Mouse (Mus musculus) heart, postnatal 36 days (tissue): Measurements from ENCODE around the gene Actl7a. TPM values are rescaled to one million over a fixed set of nuclear protein-coding genes. Genes with fewer than 3 reads are reported as not detected.
A peak's percentile ranks its signal among the peaks of the same experiment; 100 is the strongest.

Source experiments
- DNase-seq, 2 experiments: peaks; one replicate each; pipeline ENCODE4 v3.0.0; 2021 to 2022
- intact Hi-C: fragments of 180-260 bp; cut with DNase I; formaldehyde crosslinking; loops from one replicate; pipeline ENCODE4 v1.15.1; 2025
- total RNA-seq, 2 experiments: library from RNA; stranded (reverse); gene quantifications; 2 replicates each; pipeline ENCODE4 v1.2.3; 2021

Gene Actl7a
- total RNA-seq: not detected

DNA sequence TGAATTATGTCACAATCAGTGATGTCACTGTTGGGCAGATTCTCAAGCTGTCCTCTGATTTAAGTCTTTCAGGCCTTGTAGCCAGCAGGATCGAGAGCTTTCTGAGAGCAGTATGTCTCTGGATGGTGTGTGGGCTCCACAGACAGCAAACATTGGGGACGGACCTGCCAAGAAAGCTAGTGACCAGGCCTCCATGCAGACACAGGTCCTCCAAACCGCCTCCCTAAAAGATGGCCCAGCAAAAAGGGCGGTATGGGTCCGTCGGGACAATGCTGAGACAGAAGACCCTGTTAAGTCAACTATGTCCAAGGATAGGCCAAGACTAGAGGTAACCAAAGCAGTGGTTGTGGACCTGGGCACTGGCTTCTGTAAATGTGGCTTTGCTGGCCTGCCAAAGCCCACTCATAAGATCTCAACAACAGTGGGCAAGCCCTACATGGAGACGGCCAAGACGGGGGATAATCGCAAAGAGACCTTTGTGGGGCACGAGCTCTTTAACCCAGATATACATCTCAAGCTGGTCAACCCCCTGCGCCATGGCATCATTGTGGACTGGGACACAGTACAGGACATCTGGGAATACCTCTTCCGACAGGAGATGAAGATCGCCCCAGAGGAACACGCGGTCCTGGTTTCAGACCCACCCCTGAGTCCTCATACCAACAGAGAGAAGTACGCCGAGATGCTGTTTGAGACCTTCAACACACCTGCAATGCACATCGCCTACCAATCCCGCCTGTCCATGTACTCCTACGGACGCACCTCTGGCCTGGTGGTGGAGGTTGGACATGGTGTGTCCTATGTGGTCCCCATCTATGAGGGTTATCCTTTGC is at the start of gene Actl7a:
Actl7a (plus strand) TSS at position 51 of the 833 bp plus-strand sequence.
- intact Hi-C loops: no loop called here
- DNase-seq: no peak

GRCm38 (mm10) chr4:56696401-56696800 is 46.8 kb upstream of the Actl7a start:
- intact Hi-C loops: no loop called here
- no peak for DNase-seq

- no peak for DNase-seq
- intact Hi-C loops: no loop called here
Measured at GRCm38 (mm10) chr4:56698671-56699070, 44.5 kb upstream of the Actl7a start.

GRCm38 (mm10) chr4:56702234-56702633 is 41.0 kb upstream of the Actl7a start:
- no peak for DNase-seq

DNA sequence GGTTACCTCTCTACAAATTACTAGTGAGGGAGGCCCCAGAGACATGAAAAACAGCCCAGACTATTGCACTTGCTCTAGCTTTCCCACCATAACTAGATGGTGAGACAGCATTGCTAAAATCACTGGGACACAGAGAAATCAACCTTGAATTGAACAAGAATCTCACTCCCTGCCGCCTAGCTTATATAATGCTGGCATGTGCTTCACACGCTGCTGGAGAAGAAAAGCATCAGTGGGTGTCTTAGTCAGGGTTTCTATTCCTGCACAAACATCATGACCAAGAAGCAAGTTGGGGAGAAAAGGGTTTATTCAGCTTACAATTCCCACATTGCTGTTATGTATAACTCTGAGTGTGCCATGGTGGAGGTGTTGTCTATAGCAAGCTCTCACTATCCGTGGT is 30.1 kb upstream of the Actl7a start:
- DNase-seq: no peak
- intact Hi-C loops: no loop called here

More at GRCm38 (mm10) chr4:56702234-56702633, 41.0 kb upstream of the Actl7a start:
- intact Hi-C loops: no loop called here

GRCm38 (mm10) chr4:56716801-56717200 is 26.4 kb upstream of the Actl7a start:
- DNase-seq: no peak
- intact Hi-C loops: no loop called here

DNA sequence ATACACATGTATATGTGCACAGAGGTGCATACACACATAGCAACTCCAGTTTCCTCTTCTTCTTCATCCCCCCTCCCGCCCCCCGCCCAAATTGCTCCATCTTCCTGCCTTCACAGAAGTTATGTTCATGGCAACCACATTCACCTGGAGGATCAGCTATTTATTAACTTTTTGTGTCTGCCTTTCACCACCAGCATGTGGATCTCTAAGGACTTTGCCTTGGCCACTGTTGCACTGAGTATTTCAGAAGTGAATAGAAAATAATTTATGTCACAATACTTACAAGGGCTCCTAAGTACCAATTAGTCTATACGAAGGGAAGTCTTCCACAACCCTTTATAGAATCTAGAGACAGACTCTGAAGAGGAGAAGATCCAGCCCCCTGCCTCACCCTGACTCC is 25.3 kb upstream of the Actl7a start:
- intact Hi-C loops: no loop called here

GRCm38 (mm10) chr4:56718573-56719442 is 24.4 kb upstream of the Actl7a start:
- DNase-seq: no peak
- intact Hi-C loops: no loop called here

More for the DNA sequence above, 25.3 kb upstream of the Actl7a start:
- no peak for DNase-seq

- no peak for DNase-seq
- intact Hi-C loops: no loop called here
Measured at GRCm38 (mm10) chr4:56719456-56719855, 23.8 kb upstream of the Actl7a start.

DNA sequence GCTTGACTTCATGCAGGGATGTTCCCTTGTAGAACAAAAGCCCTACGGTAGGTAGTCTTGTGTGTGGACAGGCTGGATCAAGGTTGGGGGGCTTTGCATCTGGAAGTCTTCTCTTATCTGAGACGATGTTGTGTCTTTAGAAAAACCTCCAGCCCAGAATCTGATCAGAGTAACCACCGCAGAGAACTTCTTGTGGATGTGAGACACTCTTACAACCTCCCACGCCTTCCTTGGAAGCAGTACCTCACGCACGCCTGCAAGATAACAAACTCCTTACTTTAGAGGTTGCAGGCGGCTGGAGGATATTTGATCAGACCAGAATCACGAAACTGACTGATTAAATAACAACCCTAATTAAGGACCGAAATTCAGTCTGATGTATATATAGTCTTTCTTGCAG is 22.8 kb upstream of the Actl7a start:
- intact Hi-C loops: no loop called here
- DNase-seq: no peak

DNA sequence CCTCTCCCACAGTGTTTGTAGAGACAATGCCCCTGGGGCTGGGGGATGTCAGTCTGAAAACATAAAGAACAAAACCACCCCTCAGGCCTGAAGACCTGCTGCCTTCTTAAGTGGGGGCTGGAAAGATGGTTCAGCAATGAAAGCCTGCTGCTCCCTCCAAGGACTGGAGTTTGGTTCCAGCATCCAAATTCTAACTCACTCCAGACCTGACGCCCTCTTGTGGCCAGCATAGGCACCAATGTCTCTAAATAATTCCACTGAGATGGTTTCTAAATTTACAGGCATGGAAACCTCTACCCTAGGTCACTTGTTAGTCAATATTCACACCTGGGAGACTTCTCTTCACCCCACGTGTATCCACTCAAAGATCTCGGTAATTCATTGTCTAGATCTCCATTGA is 21.7 kb upstream of the Actl7a start:
- DNase-seq: peak in 1 of 2 experiments; percentile 30

DNA sequence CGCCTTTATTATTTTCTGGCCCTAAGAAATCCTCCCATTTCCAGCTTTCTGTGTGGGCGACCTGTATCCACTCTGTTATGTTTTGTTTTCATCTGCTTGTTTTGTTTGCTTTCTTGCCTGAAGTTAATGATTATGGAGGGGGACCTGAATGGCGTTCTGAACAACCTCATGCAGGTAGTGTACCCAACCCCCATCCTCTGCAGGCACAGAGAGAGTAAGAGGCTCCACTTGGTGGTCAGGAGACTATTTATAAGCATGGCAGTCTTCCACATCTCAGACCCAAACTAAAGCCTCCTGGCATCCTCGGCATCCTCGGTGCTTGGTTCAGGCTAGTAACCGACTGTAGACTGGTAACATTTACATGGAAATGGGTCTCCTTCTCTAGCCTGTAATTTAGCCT is 20.9 kb upstream of the Actl7a start:
- no peak for DNase-seq

More for the DNA sequence above, 21.7 kb upstream of the Actl7a start:
- intact Hi-C loops: no loop called here

DNA sequence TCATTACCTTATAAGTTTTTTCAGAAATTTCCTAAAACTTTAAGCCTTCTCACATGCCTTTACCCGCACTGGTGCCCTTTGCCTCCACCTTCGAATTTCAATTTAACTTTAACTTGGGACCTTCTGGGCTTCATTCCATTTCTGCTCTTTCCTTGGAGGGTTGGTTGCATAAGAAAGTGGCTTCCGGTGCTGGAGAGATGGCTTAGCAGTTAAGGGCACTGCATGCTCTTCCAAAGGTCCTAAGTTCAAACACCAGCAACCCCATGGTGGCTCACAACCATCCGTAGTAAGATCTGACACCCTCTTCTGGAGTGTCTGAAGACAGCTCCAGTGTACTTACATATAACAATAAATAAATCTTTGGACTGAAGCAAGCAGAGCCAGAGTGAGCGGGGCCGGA is 20.0 kb upstream of the Actl7a start:
- intact Hi-C loops: no loop called here
- no peak for DNase-seq

More for the DNA sequence above, 20.9 kb upstream of the Actl7a start:
- intact Hi-C loops: no loop called here

- intact Hi-C loops: no loop called here
- DNase-seq: no peak
Measured at GRCm38 (mm10) chr4:56725839-56726238, 17.4 kb upstream of the Actl7a start.

- intact Hi-C loops: no loop called here
- no peak for DNase-seq
Measured at GRCm38 (mm10) chr4:56740020-56740485, 3.2 kb upstream of the Actl7a start, which contains the start of gene Gm26657. Gm26657 (plus strand) TSS chr4:56740070.

DNA sequence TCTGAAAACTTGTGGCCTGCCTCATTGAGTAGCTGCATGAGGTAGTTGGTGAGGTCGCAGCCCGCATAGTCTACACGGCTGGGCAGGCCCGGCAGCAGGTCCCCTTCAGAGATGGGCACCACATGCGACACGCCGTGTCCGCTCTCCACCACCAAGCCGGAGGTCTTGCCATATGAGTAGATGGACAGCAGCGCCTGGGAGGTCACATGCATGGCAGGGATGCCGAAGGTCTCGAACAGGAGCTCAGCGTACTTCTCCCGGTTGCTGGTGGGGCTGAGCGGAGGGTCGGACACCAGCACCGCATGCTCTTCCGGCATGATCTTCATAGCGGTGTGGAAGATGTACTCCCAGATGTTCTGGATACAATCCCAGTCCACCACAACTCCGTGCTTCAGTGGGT is 2.6 kb upstream of the Actl7a start:
- intact Hi-C loops: no loop called here

DNA sequence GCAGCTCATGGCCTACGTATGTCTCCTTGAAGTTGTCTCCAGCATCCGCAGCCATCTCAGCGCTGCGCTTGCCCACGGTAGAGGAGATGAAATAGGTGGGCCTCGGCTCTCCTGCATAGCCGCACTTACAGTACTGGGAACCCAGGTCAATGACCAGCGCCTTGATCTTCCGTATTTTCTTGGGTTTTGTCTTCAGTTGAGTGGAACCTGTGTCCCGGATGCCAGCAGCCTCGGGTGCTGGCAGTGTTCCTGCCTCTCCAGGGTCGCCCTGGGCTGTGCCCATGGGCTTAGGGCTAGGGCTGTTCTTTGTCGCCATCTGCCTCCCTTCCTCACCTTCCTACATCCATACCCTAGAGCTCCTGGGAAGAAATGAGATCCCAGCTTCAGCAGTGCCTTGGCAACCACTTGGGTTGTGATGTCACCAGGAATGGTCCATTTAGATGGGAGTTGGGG is 2.1 kb upstream of the Actl7a start, which contains the start of gene Actl7b:
Actl7b (minus strand) TSS at position 403 of the 453 bp plus-strand sequence.
- intact Hi-C loops: no loop called here
- no peak for DNase-seq

More for the DNA sequence above, 2.6 kb upstream of the Actl7a start:
- DNase-seq: no peak

DNA sequence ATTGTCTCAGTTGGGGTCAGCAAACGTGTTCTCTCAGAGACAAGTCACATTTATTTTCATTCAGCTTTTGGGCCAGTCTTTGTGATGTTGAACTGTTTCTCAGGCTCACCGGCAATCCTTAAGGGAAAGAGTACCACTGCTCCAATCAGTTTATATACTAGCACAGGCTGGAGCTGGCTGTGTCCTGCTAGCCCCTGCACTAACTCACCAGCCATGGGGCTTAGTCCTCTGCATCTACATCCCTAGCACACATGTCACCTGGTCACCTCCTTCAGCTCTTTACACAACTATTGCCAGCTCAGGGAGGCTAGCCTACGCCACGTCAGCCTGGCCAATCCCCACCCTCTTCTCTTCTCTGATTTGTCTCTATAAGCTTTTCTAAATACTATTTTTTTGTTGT is 515 bp upstream of the Actl7a start:
- no peak for DNase-seq
- intact Hi-C loops: no loop called here

- intact Hi-C loops: no loop called here
- DNase-seq: no peak
Measured at GRCm38 (mm10) chr4:56746345-56746744, 3.1 kb downstream of the Actl7a start.

- intact Hi-C loops: no loop called here
- no peak for DNase-seq
Measured at GRCm38 (mm10) chr4:56747456-56747855, 4.2 kb downstream of the Actl7a start.

- intact Hi-C loops: no loop called here
- DNase-seq: no peak
Measured at GRCm38 (mm10) chr4:56756021-56756420, 12.8 kb downstream of the Actl7a start.
